Mouse (Mus musculus) C2C12 (cell line): ENCODE results near the gene Spdye4a. TPM values are rescaled to one million over a fixed set of nuclear protein-coding genes. Genes with fewer than 3 reads are reported as not detected.
A peak's percentile ranks its signal among the peaks of the same experiment; 100 is the strongest.

ENCODE experiments used
- H3K27me3 ChIP-seq: one replicate; pipeline ENCODE4 v1.6.1; 2011; ENCODE audit not compliant: control insufficient read depth, insufficient read depth, insufficient read length
- H3K36me3 ChIP-seq: one replicate; pipeline ENCODE4 v1.6.1; 2011; ENCODE audit not compliant: control insufficient read depth, insufficient read depth
- H3K4me3 ChIP-seq: one replicate; pipeline ENCODE4 v1.5.1; 2011; ENCODE audit warnings: mild to moderate bottlenecking, control low read depth; ENCODE audit not compliant: poor library complexity, insufficient read depth, severe bottlenecking
- H3K79me2 ChIP-seq: one replicate; pipeline ENCODE4 v1.6.1; 2011; ENCODE audit not compliant: control insufficient read depth, insufficient read depth
- H3K79me3 ChIP-seq: one replicate; pipeline ENCODE4 v1.6.1; 2011; ENCODE audit warnings: low read depth, control low read depth
- H3ac ChIP-seq: one replicate; pipeline ENCODE3; 2011; ENCODE audit warnings: low read depth; ENCODE audit not compliant: control insufficient read depth, insufficient read length
- CEBPB ChIP-seq: IDR thresholded peaks from one replicate; pipeline ENCODE4 v1.6.1; 2011; ENCODE audit warnings: low read depth, mild to moderate bottlenecking, control low read depth, moderate library complexity
- CTCF ChIP-seq: IDR thresholded peaks from one replicate; pipeline ENCODE4 v1.5.1; 2011; ENCODE audit not compliant: control insufficient read depth, insufficient read depth, insufficient read length
- FOSL1 ChIP-seq: IDR thresholded peaks from one replicate; pipeline ENCODE4 v1.8.0; 2011; ENCODE audit warnings: mild to moderate bottlenecking, low read length; ENCODE audit not compliant: poor library complexity, insufficient read depth, severe bottlenecking
- MAX ChIP-seq: IDR thresholded peaks from one replicate; pipeline ENCODE4 v1.6.1; 2011; ENCODE audit warnings: mild to moderate bottlenecking, control low read depth
- MYOD1 ChIP-seq: IDR thresholded peaks from one replicate; pipeline ENCODE4 v1.6.1; 2011; ENCODE audit warnings: low read depth; ENCODE audit not compliant: control insufficient read depth, insufficient read length
- MYOG ChIP-seq: IDR thresholded peaks from one replicate; pipeline ENCODE4 v1.6.1; 2011; ENCODE audit not compliant: control insufficient read depth, insufficient read length; ENCODE audit errors: extremely low read depth
- USF1 ChIP-seq: IDR thresholded peaks from one replicate; pipeline ENCODE4 v1.6.1; 2011; ENCODE audit warnings: low read depth, mild to moderate bottlenecking, control low read depth, moderate library complexity
- polyA plus RNA-seq: library from polyadenylated mRNA; unstranded; fragments of >200 nt; fragmentation: generic; extraction: Trizol; gene quantifications from one replicate; pipeline ENCODE4 v1.2.1, GENCODE M21; 2012; ENCODE audit warnings: missing spikeins

The Spdye4a gene
- polyA plus RNA-seq, 1 experiment = not detected

GRCm38 (mm10) chr5:143252039-143252438 is 25.3 kb upstream of the Spdye4a start:
- H3K79me2 ChIP-seq = no peaks in the 10 kb centered on the region
- H3ac ChIP-seq = no peak overlapping the region
- TF ChIP-seq MYOD1 = no peak
- no peak for TF ChIP-seq MYOG
- TF ChIP-seq MAX = no peak
- TF ChIP-seq FOSL1 = no peak
- no peak for TF ChIP-seq CTCF
- no peak for TF ChIP-seq CEBPB
- no peak for TF ChIP-seq USF1
- no peaks in the 10 kb centered on the region for H3K27me3 ChIP-seq
- H3K36me3 ChIP-seq = peaks cover 21% of the 10 kb centered on the region
- no peaks in the 10 kb centered on the region for H3K79me3 ChIP-seq
- H3K4me3 ChIP-seq = no peak overlapping the region

- H3K4me3 ChIP-seq = no peak overlapping the region
- H3K79me3 ChIP-seq = no peaks in the 10 kb centered on the region
- no peaks in the 10 kb centered on the region for H3K27me3 ChIP-seq
- H3ac ChIP-seq = no peak overlapping the region
- no peaks in the 10 kb centered on the region for H3K79me2 ChIP-seq
- H3K36me3 ChIP-seq = peaks cover 79% of the 10 kb centered on the region
- no peak for TF ChIP-seq MAX
- TF ChIP-seq MYOD1 = no peak
- TF ChIP-seq USF1 = no peak
- no peak for TF ChIP-seq MYOG
- no peak for TF ChIP-seq FOSL1
- TF ChIP-seq CTCF = no peak
- no peak for TF ChIP-seq CEBPB
Measured at GRCm38 (mm10) chr5:143244926-143245325, 18.2 kb upstream of the Spdye4a start.

GRCm38 (mm10) chr5:143236036-143236435 is 9.3 kb upstream of the Spdye4a start:
- Histone ChIP-seq H3K27me3 (no peaks in the 10 kb centered on the region), H3ac (no peak overlapping the region), H3K4me3 (peak overlapping the region; percentile 50), H3K79me2 (peaks cover 19% of the 10 kb centered on the region), H3K79me3 (peaks cover 4% of the 10 kb centered on the region), H3K36me3 (peaks cover 25% of the 10 kb centered on the region)
- TF ChIP-seq MAX (no peak), MYOD1 (no peak), CEBPB (no peak), CTCF (no peak), FOSL1 (no peak), MYOG (no peak), USF1 (no peak)

- H3K79me2 ChIP-seq = peaks cover 19% of the 10 kb centered on the region
Measured at GRCm38 (mm10) chr5:143235028-143235693, 8.5 kb upstream of the Spdye4a start, which contains the start of gene Zfp12. Zfp12 (plus strand) TSS chr5:143235163.

GRCm38 (mm10) chr5:143222287-143222686 is 4.4 kb downstream of the Spdye4a start:
- TF ChIP-seq MYOD1 (no peak), MYOG (no peak), MAX (no peak), CEBPB (no peak), FOSL1 (no peak), USF1 (no peak), CTCF (no peak)
- no peak overlapping the region for H3K4me3 ChIP-seq
- H3K79me3 ChIP-seq = no peaks in the 10 kb centered on the region
- no peaks in the 10 kb centered on the region for H3K79me2 ChIP-seq
- H3K27me3 ChIP-seq = no peaks in the 10 kb centered on the region
- no peaks in the 10 kb centered on the region for H3K36me3 ChIP-seq
- no peak overlapping the region for H3ac ChIP-seq

More at GRCm38 (mm10) chr5:143235028-143235693, 8.5 kb upstream of the Spdye4a start, which contains the start of gene Zfp12:
- Histone ChIP-seq H3K27me3 (no peaks in the 10 kb centered on the region), H3K4me3 (peak within 1 kb of the TSS; percentile 50), H3K36me3 (peaks cover 17% of the 10 kb centered on the region), H3K79me3 (peaks cover 4% of the 10 kb centered on the region), H3ac (peak within 1 kb of the TSS; percentile 89)
- TF ChIP-seq MAX (peak; percentile 13), CEBPB (no peak)

GRCm38 (mm10) chr5:143220996-143221395 is 5.7 kb downstream of the Spdye4a start:
- H3K79me2 ChIP-seq = no peaks in the 10 kb centered on the region
- no peak for TF ChIP-seq MYOG
- no peak for TF ChIP-seq MAX
- TF ChIP-seq MYOD1 = no peak
- TF ChIP-seq CTCF = no peak
- no peak for TF ChIP-seq CEBPB
- TF ChIP-seq USF1 = no peak
- no peak for TF ChIP-seq FOSL1
- no peak overlapping the region for H3K4me3 ChIP-seq
- no peaks in the 10 kb centered on the region for H3K36me3 ChIP-seq
- H3K79me3 ChIP-seq = no peaks in the 10 kb centered on the region
- H3K27me3 ChIP-seq = peaks cover under 1% of the 10 kb centered on the region
- H3ac ChIP-seq = no peak overlapping the region
